Mouse (Mus musculus): ENCODE data around the gene Rab22a.
"Not testable (repeated sequence)": the region's sequence is repeated elsewhere in the genome, so short reads cannot be mapped to it uniquely, and the experiment has no call there.

The Rab22a gene

GRCm38 (mm10) chr2:173666876-173667275 is 7.3 kb downstream of the Rab22a start:
- in situ Hi-C loops (cut with MboI; ENCODE audit: low sequenced_read_pairs): no loop called here

GRCm38 (mm10) chr2:173672328-173672896 is 12.9 kb downstream of the Rab22a start:
- in situ Hi-C loops (cut with MboI; ENCODE audit: low sequenced_read_pairs): no loop called here

- in situ Hi-C loops (cut with MboI; ENCODE audit: low sequenced_read_pairs): no loop called here
Observed at GRCm38 (mm10) chr2:173673469-173673868, 13.9 kb downstream of the Rab22a start.

GRCm38 (mm10) chr2:173678593-173678992 is 19.0 kb downstream of the Rab22a start:
- in situ Hi-C loops (cut with MboI; ENCODE audit: low sequenced_read_pairs): no loop called here

GRCm38 (mm10) chr2:173679217-173679616 is 19.7 kb downstream of the Rab22a start:
- in situ Hi-C loops (cut with MboI; ENCODE audit: low sequenced_read_pairs): no loop called here

- in situ Hi-C loops (cut with MboI; ENCODE audit: low sequenced_read_pairs): no loop called here
Observed at GRCm38 (mm10) chr2:173680153-173680552, 20.6 kb downstream of the Rab22a start.

- in situ Hi-C loops (cut with MboI; ENCODE audit: low sequenced_read_pairs): no loop called here
Observed at GRCm38 (mm10) chr2:173682773-173683172, 23.2 kb downstream of the Rab22a start.

- in situ Hi-C loops (cut with MboI; ENCODE audit: low sequenced_read_pairs): no loop called here
Observed at GRCm38 (mm10) chr2:173685781-173686361, 26.3 kb downstream of the Rab22a start.

GRCm38 (mm10) chr2:173687363-173687762 is 27.8 kb downstream of the Rab22a start:
- in situ Hi-C loops (cut with MboI; ENCODE audit: low sequenced_read_pairs): no loop called here

GRCm38 (mm10) chr2:173689835-173690234 is 30.3 kb downstream of the Rab22a start:
- in situ Hi-C loops (cut with MboI; ENCODE audit: low sequenced_read_pairs): no loop called here

- in situ Hi-C loops (cut with MboI; ENCODE audit: low sequenced_read_pairs): no loop called here
Observed at GRCm38 (mm10) chr2:173691748-173692147, 32.2 kb downstream of the Rab22a start.

- in situ Hi-C loops (cut with MboI; ENCODE audit: low sequenced_read_pairs): no loop called here
Observed at GRCm38 (mm10) chr2:173692693-173693092, 33.1 kb downstream of the Rab22a start.

GRCm38 (mm10) chr2:173698850-173699249 is 39.3 kb downstream of the Rab22a start:
- in situ Hi-C loops (cut with MboI; ENCODE audit: low sequenced_read_pairs): no loop called here

GRCm38 (mm10) chr2:173702096-173702866 is 42.7 kb downstream of the Rab22a start:
- in situ Hi-C loops (cut with MboI; ENCODE audit: low sequenced_read_pairs): no loop called here

- in situ Hi-C loops (cut with MboI; ENCODE audit: low sequenced_read_pairs): no loop called here
Observed at GRCm38 (mm10) chr2:173702867-173703237, 43.3 kb downstream of the Rab22a start.

- in situ Hi-C loops (cut with MboI; ENCODE audit: low sequenced_read_pairs): no loop called here
Observed at GRCm38 (mm10) chr2:173705827-173706551, 46.4 kb downstream of the Rab22a start.

GRCm38 (mm10) chr2:173707626-173708025 is 48.1 kb downstream of the Rab22a start:
- in situ Hi-C loops (cut with MboI; ENCODE audit: low sequenced_read_pairs): not testable (repeated sequence)

GRCm38 (mm10) chr2:173710193-173710592 is 50.6 kb downstream of the Rab22a start:
- in situ Hi-C loops (cut with MboI; ENCODE audit: low sequenced_read_pairs): no loop called here

- in situ Hi-C loops (cut with MboI; ENCODE audit: low sequenced_read_pairs): no loop called here
Observed at GRCm38 (mm10) chr2:173712656-173713055, 53.1 kb downstream of the Rab22a start.

GRCm38 (mm10) chr2:173713241-173713640 is 53.7 kb downstream of the Rab22a start:
- in situ Hi-C loops (cut with MboI; ENCODE audit: low sequenced_read_pairs): no loop called here

GRCm38 (mm10) chr2:173714620-173715218 is 55.2 kb downstream of the Rab22a start:
- in situ Hi-C loops (cut with MboI; ENCODE audit: low sequenced_read_pairs): no loop called here

Data from CH12F3 (cell line).